Mouse (Mus musculus) G1E-ER4 (cell line): ENCODE measurements around the gene Adap2. TPM values are rescaled to one million over a fixed set of nuclear protein-coding genes. Genes with fewer than 3 reads are reported as not detected.

ENCODE experiments used
- GATA1 ChIP-seq: IDR thresholded peaks from one replicate; pipeline ENCODE4 v1.8.0; 2012; ENCODE audit warnings: low read length, inconsistent platforms
- polyA plus RNA-seq: library from polyadenylated mRNA; stranded (reverse); fragments of >175 nt; gene quantifications from 2 replicates; pipeline ENCODE4 v1.2.3, GENCODE M21; 2012

Gene Adap2
- polyA plus RNA-seq, 1 experiment, result not detected

DNA sequence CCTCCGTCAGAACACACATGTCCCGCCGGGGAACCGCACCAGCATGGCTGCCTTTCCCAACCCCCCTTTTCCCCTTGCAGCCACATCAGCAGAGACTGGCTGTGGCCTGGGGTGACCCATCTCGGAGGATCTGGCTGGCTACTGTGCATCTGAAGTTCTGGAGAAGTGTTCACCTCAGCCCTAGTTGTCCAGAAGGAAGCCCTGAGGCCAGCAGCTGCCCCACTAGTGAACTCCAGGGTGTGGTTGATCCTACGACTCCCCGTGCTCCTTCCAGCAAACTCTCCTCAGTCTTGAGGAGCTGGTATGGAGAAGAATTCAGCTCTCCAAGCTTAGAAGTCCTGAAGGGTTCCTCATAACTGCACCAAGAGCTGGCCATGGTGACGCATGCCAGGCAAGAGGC is 24.4 kb downstream of the Adap2 start:
- no peak for TF ChIP-seq GATA1

DNA sequence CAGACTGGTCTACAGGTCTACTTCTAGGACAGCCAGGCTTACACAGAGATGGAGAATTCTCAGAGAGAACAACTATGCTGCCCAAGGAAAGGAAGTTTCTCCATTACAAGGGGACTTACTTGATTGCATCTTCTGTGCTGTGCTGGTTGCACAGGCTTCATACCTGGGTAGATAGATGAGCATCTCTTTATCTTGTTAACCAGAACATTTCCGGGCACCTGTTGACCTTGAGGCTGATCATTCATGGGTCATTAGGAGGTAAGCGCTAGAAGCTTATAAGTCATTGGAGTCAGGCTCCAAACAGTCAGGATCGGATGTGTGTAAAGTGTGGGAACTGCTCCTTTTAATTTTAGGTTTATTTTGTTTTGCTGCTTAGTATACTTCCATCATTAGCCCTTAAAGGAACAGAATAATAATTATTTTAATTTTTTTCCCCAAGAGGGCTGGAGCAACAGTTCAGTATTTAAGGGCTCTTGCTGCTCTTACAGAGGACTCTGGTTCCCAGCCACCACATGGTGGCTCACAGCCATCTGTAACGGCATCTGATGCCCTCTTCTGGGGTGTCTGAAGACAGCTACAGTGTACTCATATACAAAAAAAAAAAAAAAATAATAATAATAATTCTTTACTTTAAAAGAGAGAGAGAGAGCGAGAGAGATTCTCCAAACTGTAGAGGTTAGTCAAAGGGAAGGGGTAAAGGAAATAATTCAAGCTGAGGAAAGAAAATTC is 27.3 kb downstream of the Adap2 start:
- TF ChIP-seq GATA1, result no peak

DNA sequence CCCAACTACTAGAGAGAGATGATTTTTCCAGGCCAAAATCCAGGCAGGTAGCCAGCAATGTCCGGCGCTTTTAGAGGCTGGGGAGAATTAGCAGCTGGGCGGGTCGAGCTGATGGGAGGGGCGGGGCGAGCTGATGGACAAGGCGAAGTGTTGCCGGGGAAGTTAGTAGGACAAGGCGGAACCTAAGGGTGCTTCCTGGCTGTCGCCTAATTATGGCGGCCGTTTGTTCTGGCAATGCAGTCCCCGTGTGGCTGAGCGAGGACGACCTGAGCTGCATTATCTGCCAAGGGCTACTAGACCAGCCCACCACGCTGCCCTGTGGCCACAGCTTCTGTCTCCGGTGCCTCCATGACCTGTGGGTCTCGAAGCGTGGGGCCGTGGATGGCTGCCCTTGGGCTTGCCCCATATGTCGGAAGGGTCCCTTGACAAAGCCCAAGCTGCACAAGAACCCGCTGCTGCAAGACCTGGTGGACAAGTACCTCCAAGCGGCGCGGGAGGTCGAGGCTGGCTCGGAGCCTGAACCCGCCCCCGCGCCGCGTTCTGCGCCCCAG is 29.9 kb downstream of the Adap2 start, which contains the start of gene Rnf135:
Rnf135 (plus strand) TSS at position 147 of the 551 bp plus-strand sequence.
- TF ChIP-seq GATA1, result no peak

DNA sequence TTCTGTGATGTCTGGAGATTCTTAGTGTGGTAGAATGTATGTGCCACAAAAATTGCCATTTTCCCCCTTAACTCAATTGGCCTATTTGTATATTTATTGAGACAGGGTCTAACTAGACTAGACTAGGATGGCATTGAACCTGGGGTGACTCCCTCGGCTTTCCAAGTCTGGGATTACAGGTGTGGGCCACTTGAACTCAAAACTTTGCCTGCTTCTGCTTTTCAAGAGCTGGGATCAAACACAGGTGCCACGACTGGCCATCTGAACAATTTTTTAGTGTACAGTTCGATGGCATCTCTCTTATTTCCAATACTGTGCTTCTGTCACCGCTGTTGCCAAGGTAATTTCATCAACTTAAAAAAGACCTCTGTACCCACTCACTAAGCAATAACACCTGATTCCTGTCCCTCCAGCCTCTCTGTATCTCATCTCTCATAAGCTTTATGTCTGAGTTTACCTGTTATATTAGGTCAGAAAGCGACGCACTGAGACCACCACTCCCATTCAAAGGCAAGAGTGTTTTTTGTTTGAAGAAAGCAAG is 30.7 kb downstream of the Adap2 start:
- TF ChIP-seq GATA1, result no peak

DNA sequence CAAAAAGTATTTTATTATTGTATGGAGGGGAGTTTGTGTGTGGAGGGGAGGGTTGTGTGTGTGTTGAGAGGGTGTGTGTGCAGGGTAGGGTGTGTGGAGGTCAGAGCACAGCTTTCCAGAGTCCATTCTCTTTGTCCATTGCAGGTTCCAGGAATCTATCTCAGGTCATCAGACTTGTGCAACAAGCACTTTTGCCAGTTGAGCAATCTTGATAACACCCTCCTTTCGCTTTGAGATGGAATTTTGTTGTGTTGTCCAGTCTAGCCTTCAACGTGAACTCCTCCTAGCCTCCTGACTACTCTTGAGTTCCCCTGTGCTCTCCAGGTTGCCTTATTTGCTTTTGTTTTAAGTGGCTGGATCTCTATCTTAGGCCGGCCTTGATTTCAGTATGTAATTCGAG is 36.4 kb downstream of the Adap2 start:
- no peak for TF ChIP-seq GATA1

DNA sequence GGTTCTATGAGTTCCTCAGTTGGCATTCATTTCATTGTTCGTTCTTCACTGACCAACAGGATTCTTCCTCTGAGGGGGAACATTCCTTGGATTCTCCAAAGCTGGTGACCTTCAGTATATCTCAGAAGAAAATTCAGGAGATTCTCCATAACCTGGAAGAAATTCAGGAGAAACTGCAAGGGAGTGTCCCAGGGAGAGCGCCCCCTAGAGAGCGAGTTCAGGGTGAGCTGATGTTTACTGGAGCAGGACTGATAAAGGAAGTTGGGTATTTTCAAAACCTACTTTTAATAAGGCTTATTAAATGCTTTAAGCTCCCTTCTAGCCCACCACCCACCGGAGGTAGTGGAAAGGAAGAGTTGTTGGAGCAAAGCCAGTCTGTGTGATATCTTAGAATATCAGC is 39.9 kb downstream of the Adap2 start:
- TF ChIP-seq GATA1, result no peak

DNA sequence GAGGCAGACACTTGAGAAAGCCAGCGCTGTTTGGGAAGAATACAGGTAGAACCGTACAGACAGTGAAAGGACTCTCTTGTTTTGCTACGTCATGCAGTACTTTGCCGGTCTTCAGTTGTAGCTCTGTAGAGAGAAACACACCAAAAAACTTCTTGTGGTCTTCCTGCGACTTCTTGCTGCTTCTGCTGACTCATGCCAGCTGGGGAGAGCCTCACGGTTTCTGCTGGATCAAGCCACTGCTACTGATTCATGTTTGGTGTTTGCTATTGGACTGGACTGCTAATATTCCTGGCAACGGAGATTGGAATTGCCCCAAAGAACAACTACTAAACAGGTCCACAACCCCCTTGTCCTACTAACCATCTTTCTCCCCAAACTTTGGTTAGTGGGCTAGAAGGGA is 42.4 kb downstream of the Adap2 start:
- no peak for TF ChIP-seq GATA1

DNA sequence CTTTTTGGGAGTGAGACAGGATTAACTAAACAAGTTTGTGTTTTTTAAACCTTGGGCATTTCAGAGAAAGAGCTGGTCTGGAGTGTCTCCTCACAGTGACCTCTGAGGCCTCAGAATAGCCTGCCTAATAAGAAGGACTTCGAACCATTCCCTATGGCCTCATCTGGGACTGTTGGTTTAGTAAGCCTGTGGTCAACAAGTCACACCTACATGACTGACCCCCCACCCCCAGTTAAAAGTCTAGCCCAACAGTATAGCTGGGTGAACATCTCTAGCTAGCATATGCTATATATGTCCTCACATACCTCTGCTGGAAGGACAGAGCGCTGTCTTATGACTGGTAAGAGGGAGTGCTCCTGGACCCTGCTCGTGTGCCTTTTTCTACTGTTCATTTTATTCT is 45.4 kb downstream of the Adap2 start:
- no peak for TF ChIP-seq GATA1

DNA sequence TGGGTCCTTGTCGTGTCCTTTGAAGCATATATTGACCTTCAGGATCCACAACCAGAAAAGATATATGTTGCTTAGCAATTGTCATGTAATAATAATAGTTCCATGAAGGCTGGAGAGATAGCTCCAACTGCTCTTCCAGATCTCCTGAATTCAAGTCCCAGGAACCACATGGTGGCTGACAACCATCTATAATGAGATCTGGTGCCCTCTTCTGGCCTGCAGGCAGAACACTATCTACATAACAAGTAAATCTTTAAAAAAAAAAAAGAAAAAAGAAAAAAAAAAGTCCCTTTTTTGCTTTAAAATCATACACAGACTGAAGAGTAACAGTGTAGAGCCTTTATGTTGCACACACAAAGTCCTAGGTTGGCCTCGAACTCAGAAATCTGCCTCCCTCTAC is 45.9 kb downstream of the Adap2 start:
- no peak for TF ChIP-seq GATA1

DNA sequence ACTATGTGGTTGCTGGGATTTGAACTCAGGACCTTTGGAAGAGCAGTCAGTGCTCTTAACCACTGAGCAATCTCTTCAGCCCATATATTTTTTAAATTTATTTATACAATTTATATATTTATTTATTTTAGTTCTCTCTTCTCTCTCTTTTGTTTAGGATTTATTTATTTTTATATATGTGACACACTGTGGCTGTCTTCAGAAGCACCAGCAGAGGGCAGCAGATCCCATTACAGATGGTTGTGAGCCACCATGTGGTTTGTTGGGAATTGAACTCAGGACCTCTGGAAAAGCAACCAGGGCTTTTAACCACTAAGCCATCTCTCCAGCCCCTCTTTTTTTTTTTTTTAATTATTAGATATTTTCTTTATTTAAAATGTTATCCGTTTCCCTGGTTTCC is 46.4 kb downstream of the Adap2 start:
- TF ChIP-seq GATA1, result no peak

DNA sequence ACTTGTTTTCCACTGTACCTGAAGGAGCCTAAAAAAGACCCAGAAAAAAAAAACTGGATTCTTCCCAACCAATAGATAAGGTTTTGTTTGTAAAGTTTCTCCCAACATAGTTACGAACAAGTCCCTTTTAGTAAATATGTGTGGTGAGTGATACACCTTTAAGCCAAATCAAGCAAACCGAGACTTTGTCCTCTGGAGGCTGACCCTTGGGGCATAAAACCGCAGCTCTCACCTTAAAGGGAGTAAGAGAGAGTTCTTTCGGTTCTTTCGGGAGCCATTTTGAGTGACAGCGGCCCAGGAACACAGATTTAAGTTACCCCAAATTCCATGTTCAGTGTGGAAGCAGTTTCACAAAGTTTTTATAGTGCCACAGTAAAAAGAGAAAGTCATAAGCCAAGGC is 48.4 kb downstream of the Adap2 start:
- TF ChIP-seq GATA1, result no peak

DNA sequence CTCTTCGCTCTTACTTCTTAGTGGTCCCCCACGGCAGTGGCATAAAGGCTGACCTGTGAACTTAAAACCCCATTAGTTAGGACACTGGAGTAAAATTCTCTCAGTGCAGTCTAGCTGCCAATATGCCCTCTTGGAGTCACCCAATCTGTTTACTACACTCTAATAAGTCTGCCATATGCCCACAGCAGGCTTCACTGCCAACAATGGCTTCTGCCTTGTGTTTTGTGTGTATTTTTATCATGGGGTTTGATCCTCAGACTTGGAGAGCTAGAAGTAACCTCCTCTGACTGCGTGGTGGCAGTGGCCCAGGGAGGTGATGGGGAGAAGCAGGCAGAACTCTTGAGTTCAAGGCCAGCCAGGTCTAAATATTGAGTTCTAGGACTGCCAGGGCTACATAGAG is 50.1 kb downstream of the Adap2 start:
- no peak for TF ChIP-seq GATA1

DNA sequence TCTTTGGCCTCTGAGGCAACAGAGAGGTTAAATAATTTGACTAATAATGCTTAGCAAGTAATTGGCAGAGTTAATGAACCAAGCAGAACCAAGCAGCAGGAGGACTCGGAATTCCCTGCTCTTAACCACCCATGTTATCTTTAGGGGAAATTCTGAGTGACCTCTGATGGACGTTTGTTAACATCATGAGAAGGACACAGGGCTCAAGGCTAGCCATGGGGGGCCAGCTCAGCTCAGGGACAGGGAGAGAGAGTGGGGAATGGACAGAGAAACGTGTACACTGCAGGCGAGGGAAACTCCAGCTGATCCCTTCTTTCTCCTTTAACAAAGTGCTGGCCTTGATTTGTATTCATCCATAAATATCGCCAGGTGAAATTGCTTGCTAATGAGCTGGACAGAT is 51.0 kb downstream of the Adap2 start:
- TF ChIP-seq GATA1, result no peak

DNA sequence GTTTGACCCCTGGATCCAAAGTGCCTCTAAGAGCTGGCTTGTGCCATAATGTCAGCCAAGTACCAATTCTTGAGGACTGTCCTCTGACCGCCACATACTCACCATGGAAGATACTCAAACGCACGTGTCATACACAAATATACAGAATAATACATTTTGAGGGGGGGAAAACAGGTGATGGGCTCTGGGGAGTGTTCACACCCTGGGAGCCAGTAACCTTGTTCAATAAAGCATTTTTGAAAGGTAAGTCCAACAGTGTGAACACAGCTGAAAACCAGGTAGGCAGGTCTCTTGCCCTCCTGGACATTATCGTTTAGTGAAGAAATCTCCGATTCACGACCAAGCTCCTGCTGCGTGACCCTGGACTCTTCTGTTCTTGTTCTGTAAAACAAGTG is 54.6 kb downstream of the Adap2 start:
- no peak for TF ChIP-seq GATA1

DNA sequence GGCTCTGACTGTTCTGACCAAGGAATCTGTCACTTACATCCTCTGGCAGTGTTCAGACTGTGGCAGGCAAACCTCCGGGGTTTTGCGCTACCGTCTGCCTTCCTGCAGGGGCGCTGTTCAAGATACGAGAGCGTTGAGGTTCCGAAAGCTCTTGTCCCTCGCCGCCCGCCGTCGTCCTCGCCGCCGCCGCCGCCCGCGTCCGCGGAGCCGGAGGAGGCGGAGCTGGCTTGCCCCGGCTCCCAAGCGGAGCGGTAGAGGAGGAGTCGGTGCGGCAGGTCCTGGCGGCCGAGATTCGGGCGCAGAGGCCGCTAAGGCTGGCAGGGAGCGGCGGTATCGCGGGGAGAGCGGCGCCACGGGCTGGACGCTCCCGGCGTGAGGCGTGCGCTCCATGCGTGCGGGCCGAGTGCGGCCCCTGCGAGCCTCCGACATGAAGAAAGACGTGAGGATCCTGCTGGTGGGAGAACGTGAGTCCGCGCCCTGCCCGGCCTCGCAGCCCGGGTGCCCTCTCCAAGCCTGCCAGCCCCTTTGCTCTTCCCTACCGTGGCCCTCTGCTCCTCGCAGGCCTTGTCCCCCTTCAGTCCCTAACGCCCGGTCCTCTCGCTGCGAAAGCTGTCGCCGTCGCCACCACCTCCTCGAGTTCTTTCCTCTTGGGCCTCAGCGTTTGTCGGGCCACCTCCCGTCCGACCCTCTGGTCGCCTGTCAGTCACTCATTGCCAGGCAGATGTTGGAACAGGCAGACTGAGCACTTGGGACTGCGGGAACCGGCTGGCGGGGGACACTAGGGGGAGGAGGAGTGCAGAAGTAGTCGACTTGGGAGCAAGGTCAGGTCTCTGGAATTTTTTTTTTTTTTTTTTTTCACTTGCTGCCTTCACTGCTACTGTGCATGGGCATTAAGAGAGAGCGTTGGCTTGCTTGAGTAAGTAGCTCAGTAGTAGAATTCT is 55.2 kb downstream of the Adap2 start, which contains the start of gene Rhot1:
Rhot1 (plus strand) TSS at position 160 of the 941 bp plus-strand sequence.
- TF ChIP-seq GATA1, result no peak

DNA sequence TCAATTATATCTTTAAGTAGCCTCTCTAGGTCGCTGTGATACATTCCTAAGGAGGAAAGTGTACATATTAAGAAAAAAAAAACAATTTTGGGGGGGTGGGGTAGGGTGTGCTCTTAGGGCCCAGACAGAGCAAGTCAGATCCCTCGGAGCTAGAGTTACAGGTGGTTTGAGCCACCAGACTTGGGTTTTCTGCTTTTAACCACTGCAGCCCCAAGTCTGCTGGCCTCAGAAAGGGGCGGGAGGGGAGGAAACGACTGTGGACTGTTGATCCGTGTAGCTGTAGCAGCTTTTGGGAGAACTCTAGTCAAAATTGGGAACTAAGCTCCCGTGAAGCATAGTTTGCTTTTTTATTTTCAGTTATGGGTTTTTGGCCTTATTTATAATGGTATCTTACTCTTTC is 56.4 kb downstream of the Adap2 start:
- TF ChIP-seq GATA1, result no peak

DNA sequence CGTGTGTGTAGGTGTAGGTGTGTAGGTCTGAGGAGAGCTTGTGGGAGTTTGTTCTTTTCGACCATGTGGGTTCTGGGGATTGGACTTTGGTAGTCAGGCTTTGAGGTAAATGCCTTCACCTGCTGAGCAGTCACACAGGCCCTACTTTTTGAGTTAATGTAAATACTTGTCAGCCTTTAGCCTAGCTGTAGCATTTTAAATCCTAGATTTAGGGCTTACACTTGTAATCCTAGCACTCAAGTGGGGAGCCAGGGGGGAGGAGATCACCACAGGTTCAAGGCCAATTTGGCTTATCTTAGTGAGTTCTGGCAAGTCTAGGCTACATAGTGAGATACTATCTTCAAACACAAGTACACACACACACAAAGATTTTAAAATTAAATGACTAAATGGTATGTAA is 58.4 kb downstream of the Adap2 start:
- no peak for TF ChIP-seq GATA1
